Mouse (Mus musculus): ENCODE data around the gene Abhd14b.

DNA sequence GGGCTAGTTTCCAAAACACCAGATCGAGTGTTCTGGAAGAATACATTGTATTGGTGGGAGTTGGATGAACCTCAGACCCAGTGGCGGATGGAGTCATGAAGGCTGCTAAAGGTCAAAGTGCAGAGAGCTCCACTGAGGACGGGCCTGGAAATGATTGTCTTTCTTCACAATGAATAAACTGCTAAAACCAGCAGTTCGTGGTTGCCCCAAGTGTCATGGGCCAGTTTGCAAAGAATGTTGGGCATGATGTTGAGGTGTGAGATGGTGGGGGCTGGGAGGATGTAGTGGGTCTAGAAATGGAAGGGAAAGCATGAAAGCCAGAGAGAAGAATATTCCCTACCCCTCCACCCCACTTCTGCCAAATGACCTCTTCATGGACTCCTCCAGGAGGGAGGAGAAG, 2.4 kb upstream of the Abhd14b start:
- TF ChIP-seq POLR2A (IDR thresholded peaks at IDR 0.05; ENCODE audit: control insufficient read depth, extremely low read depth, insufficient read depth, low read length, poor library complexity) (no peak), CTCF (IDR thresholded peaks at IDR 0.05; ENCODE audit: borderline replicate concordance, control insufficient read depth, extremely low read depth, insufficient read depth, low read length, poor library complexity) (no peak)
